Mouse (Mus musculus): ENCODE data around the gene Asic1.

DNA sequence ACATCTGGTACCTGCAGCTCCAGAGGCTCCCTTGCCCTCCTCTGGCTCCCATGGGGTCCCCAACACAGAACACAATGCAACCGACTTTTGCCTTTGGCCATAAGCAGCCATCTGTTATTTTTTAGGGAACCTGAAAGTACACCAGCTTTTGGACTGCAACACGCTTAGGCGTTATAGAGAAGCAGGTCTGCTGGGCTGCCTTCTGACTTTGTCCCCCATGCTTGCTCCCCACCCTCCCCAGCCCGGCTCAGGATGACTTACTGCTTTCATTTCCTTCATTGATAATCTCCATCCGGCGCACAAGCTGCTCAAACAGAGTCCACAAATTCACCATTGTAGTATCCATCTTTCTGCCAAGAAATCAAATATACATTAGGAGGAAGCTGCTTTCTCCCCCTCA lies 27.5 kb upstream of the Asic1 start:
- no peak for TF ChIP-seq CTCF (IDR thresholded peaks at IDR 0.05; ENCODE audit: low read depth, low read length)
- TF ChIP-seq POLR2A (IDR thresholded peaks at IDR 0.05; ENCODE audit: extremely low read depth, insufficient read depth, low read length): no peak

Data from liver, adult 2 months (tissue).